In genomic region chr1:127975676-127976075, GRCm38 (mm10) we compare ENCODE assay signal across 11 mouse cellular contexts.
DNase-seq lines count a peak whose midpoint lies in the region; ATAC-seq and TF ChIP-seq lines count a peak whose summit lies in the region.
"Had no signal": no experiment of that assay in that cellular context is flagged by ENCODE, and none has a peak within 500 bp of the region (broad histone marks: within the 10 kb centered on the region; RNA-seq: fewer than 3 reads in every experiment).

No protein-coding gene starts in this region.

- H3ac ChIP-seq in C2C12 (ENCODE audit: control insufficient read depth, insufficient read length, low read depth), result no peak overlapping the region

- intact Hi-C loops in heart, postnatal 14 days (cut with DNase I), result no loop called here

- no peak overlapping the region for H3K4me2 ChIP-seq in hindbrain, embryonic 16.5 days (ENCODE audit: low read length)
- H3K4me2 ChIP-seq in hindbrain, embryonic 11.5 days (replicated peaks; ENCODE audit: low read depth, low read length), result no peak overlapping the region

- 83% methylated on average over 2 of the region's 2 CpGs for WGBS in hindbrain, embryonic 16.5 days
- WGBS in hindbrain, embryonic 11.5 days, result 85% methylated on average over 2 of the region's 2 CpGs
- WGBS in heart, embryonic 10.5 days, result 72% methylated on average over 2 of the region's 2 CpGs

- H3K79me2 ChIP-seq in C2C12 (ENCODE audit: control insufficient read depth, insufficient read depth), result no peaks in the 10 kb centered on the region

- no peak overlapping the region for H3K4me3 ChIP-seq in hindbrain, embryonic 16.5 days (ENCODE audit: low read length)
- H3K4me3 ChIP-seq in hindbrain, embryonic 11.5 days (ENCODE audit: low read depth, low read length), result no peak overlapping the region
- no peak overlapping the region for H3K4me3 ChIP-seq in C2C12 (ENCODE audit: insufficient read depth, poor library complexity, severe bottlenecking)
- H3K4me3 ChIP-seq in heart, embryonic 10.5 days, result no peak overlapping the region

- TF ChIP-seq CTCF in C2C12 (IDR thresholded peaks at IDR 0.05; ENCODE audit: control insufficient read depth, insufficient read depth, insufficient read length), result no peak

- no peaks in the 10 kb centered on the region for H3K27me3 ChIP-seq in hindbrain, embryonic 16.5 days (replicated peaks; ENCODE audit: control insufficient read depth, insufficient read depth, low read length)
- H3K27me3 ChIP-seq in hindbrain, embryonic 11.5 days (ENCODE audit: control insufficient read depth, insufficient read depth, low read length), result no peaks in the 10 kb centered on the region
- no peaks in the 10 kb centered on the region for H3K27me3 ChIP-seq in C2C12 (ENCODE audit: control insufficient read depth, insufficient read depth, insufficient read length)
- H3K27me3 ChIP-seq in heart, embryonic 10.5 days (ENCODE audit: insufficient read depth, poor library complexity, severe bottlenecking), result no peaks in the 10 kb centered on the region

- no peak overlapping the region for H3K27ac ChIP-seq in hindbrain, embryonic 16.5 days (ENCODE audit: low read depth, low read length)
- no peak overlapping the region for H3K27ac ChIP-seq in hindbrain, embryonic 11.5 days (ENCODE audit: low read depth, low read length)
- no peak overlapping the region for H3K27ac ChIP-seq in heart, embryonic 10.5 days

- no peaks in the 10 kb centered on the region for H3K79me3 ChIP-seq in C2C12 (ENCODE audit: low read depth)

- H3K9me3 ChIP-seq in hindbrain, embryonic 16.5 days (ENCODE audit: control insufficient read depth, low read length), result no peaks in the 10 kb centered on the region
- H3K9me3 ChIP-seq in hindbrain, embryonic 11.5 days (ENCODE audit: control insufficient read depth, low read length), result no peaks in the 10 kb centered on the region
- no peaks in the 10 kb centered on the region for H3K9me3 ChIP-seq in heart, embryonic 10.5 days

- peak; percentile 61; the same call in 1 of the 2 replicates for ATAC-seq in hindbrain, embryonic 16.5 days
- ATAC-seq in hindbrain, embryonic 11.5 days (ENCODE audit: low FRiP score), result no peak

- DNase-seq in hindbrain, embryonic 11.5 days (ENCODE audit: low spot score), result no peak
- peak; percentile 49 to 55 for DNase-seq in adrenal gland, postnatal 36 days
- peak; percentile 21 for DNase-seq in lung, postnatal 10 days
- no peak for DNase-seq in kidney, postnatal 36 days
- no peak for DNase-seq in heart, postnatal 14 days
- DNase-seq in heart, embryonic 10.5 days (ENCODE audit: low spot score), result no peak
- DNase-seq: cerebellum, adult 11-12 months; heart, postnatal 36 days; thymus, postnatal 14 days had no signal

- H3K4me1 ChIP-seq in hindbrain, embryonic 16.5 days (ENCODE audit: control insufficient read depth, insufficient read depth, low read depth, low read length), result no peaks in the 10 kb centered on the region
- no peaks in the 10 kb centered on the region for H3K4me1 ChIP-seq in hindbrain, embryonic 11.5 days (replicated peaks; ENCODE audit: control insufficient read depth, insufficient read depth, low read length)
- H3K4me1 ChIP-seq in heart, embryonic 10.5 days, result no peaks in the 10 kb centered on the region

- no peak overlapping the region for H3K9ac ChIP-seq in hindbrain, embryonic 16.5 days (ENCODE audit: low read depth, low read length)
- H3K9ac ChIP-seq in hindbrain, embryonic 11.5 days (ENCODE audit: low read depth, low read length), result no peak overlapping the region

- no peaks in the 10 kb centered on the region for H3K36me3 ChIP-seq in hindbrain, embryonic 16.5 days (ENCODE audit: control insufficient read depth, insufficient read depth, low read length)
- H3K36me3 ChIP-seq in hindbrain, embryonic 11.5 days (ENCODE audit: control insufficient read depth, insufficient read depth, low read length), result no peaks in the 10 kb centered on the region
- H3K36me3 ChIP-seq in C2C12 (ENCODE audit: control insufficient read depth, insufficient read depth), result no peaks in the 10 kb centered on the region
- H3K36me3 ChIP-seq in heart, embryonic 10.5 days, result peaks cover 12% of the 10 kb centered on the region; the same call in 1 of the 2 replicates

TF ChIP-seq in C2C12, 6 proteins besides CTCF, POLR2A, EP300 and RAD21:
- peak; percentile 18 for TF ChIP-seq MYOD1 (IDR thresholded peaks at IDR 0.05; ENCODE audit: control insufficient read depth, insufficient read length, low read depth)
- peak; percentile 43 for TF ChIP-seq FOSL1 (IDR thresholded peaks at IDR 0.05; ENCODE audit: insufficient read depth, low read length, poor library complexity, severe bottlenecking)
- TF ChIP-seq MAX (IDR thresholded peaks at IDR 0.05), result no peak
- TF ChIP-seq USF1 (IDR thresholded peaks at IDR 0.05; ENCODE audit: low read depth), result no peak

Comparison
In these comparisons a context has a peak if more than half of its experiments do, and no peak if none do; other contexts are left out.
1. DNase-seq: peak in adrenal gland, postnatal 36 days (2 of 2) and lung, postnatal 10 days (single experiment); none in hindbrain, embryonic 11.5 days (single experiment), kidney, postnatal 36 days (0 of 2), heart, postnatal 14 days (0 of 2) and heart, embryonic 10.5 days (single experiment).